In genomic region chr12:104567622-104568021, GRCm38 (mm10) we compare ENCODE assay signal across 28 mouse cellular contexts.
DNase-seq lines count a peak whose midpoint lies in the region; ATAC-seq and TF ChIP-seq lines count a peak whose summit lies in the region.
"Had no signal": no experiment of that assay in that cellular context is flagged by ENCODE, and none has a peak within 500 bp of the region (broad histone marks: within the 10 kb centered on the region; RNA-seq: fewer than 3 reads in every experiment).

No protein-coding gene starts in this region.

- no peak for TF ChIP-seq CTCF in kidney, postnatal 0 days (IDR thresholded peaks at IDR 0.05; ENCODE audit: low read depth)

- H3K36me3 ChIP-seq in kidney, postnatal 0 days (ENCODE audit: insufficient read depth, low read length): no peaks in the 10 kb centered on the region
- H3K36me3 ChIP-seq in embryonic facial prominence, embryonic 11.5 days (replicated peaks; ENCODE audit: control insufficient read depth, insufficient read depth, low read depth, low read length): no peaks in the 10 kb centered on the region
- H3K36me3 ChIP-seq: heart, embryonic 10.5 days; heart, embryonic 15.5 days; hindbrain, embryonic 12.5 days; intestine, embryonic 15.5 days; limb, embryonic 12.5 days; liver, embryonic 15.5 days had no signal

- H3K27me3 ChIP-seq in kidney, postnatal 0 days (ENCODE audit: insufficient read depth, low read length): no peaks in the 10 kb centered on the region
- no peaks in the 10 kb centered on the region for H3K27me3 ChIP-seq in embryonic facial prominence, embryonic 11.5 days (ENCODE audit: control insufficient read depth, insufficient read depth, low read length)
- H3K27me3 ChIP-seq: heart, embryonic 15.5 days; hindbrain, embryonic 12.5 days; intestine, embryonic 15.5 days; limb, embryonic 12.5 days; liver, embryonic 15.5 days; Patski had no signal

- DNase-seq in adrenal gland, postnatal 36 days: peak; percentile 8 to 10
- DNase-seq in adrenal gland, adult 18-20 months (ENCODE audit: low spot score in 2 of 2): no peak
- DNase-seq in kidney, postnatal 0 days (ENCODE audit: low spot score): peak; percentile 22
- DNase-seq in kidney, postnatal 25 days: no peak
- peak; percentile 51 for DNase-seq in embryonic facial prominence, embryonic 11.5 days (ENCODE audit: low spot score)
- DNase-seq in kidney, postnatal 4 days: peak; percentile 23 to 24
- no peak for DNase-seq in heart, postnatal 36 days
- DNase-seq: cerebellum, adult 11 months; cerebellum, adult 9-10 months; gastrocnemius, postnatal 25 days; heart, adult 11 months; lung, embryonic 14.5 days; lung, postnatal 14 days; midbrain, embryonic 14.5 days; right cerebral cortex, adult 18-20 months; spleen, adult 18-20 months; thymus, adult 2 months; thymus, postnatal 36 days had no signal

- H3K4me2 ChIP-seq in kidney, postnatal 0 days (ENCODE audit: low read length): 0 out of 2 replicates have a peak overlapping the region, but pooled peaks have one; percentile 7
- no peak overlapping the region for H3K4me2 ChIP-seq in embryonic facial prominence, embryonic 11.5 days (ENCODE audit: low read depth, low read length)
- H3K4me2 ChIP-seq: heart, embryonic 15.5 days; hindbrain, embryonic 12.5 days; intestine, embryonic 15.5 days; limb, embryonic 12.5 days; liver, embryonic 15.5 days; lung, embryonic 14.5 days had no signal

- no peak overlapping the region for H3K9ac ChIP-seq in kidney, postnatal 0 days (ENCODE audit: low read depth, low read length)
- H3K9ac ChIP-seq in embryonic facial prominence, embryonic 11.5 days (replicated peaks; ENCODE audit: low read length): no peak overlapping the region
- H3K9ac ChIP-seq: heart, embryonic 15.5 days; hindbrain, embryonic 12.5 days; intestine, embryonic 15.5 days; limb, embryonic 12.5 days; liver, embryonic 15.5 days; lung, embryonic 14.5 days had no signal

- intact Hi-C loops in heart, postnatal 36 days (cut with DNase I): no loop called here

- ATAC-seq in kidney, postnatal 0 days (replicated peaks; ENCODE audit: low FRiP score, low read depth): 0 out of 2 replicates have a peak, but pooled peaks have one; percentile 36
- ATAC-seq in embryonic facial prominence, embryonic 11.5 days (replicated peaks; ENCODE audit: insufficient number of reproducible peaks, low FRiP score, low TSS enrichment, low read depth): 0 out of 2 replicates have a peak, but pooled peaks have one; percentile 66
- ATAC-seq: forebrain, embryonic 14.5 days; hindbrain, postnatal 0 days; intestine, embryonic 15.5 days; Patski had no signal

- no peaks in the 10 kb centered on the region for H3K9me3 ChIP-seq in kidney, postnatal 0 days (replicated peaks; ENCODE audit: low read length)
- H3K9me3 ChIP-seq in embryonic facial prominence, embryonic 11.5 days (replicated peaks; ENCODE audit: control insufficient read depth, low read length): no peaks in the 10 kb centered on the region
- H3K9me3 ChIP-seq: heart, embryonic 10.5 days; heart, embryonic 15.5 days; hindbrain, embryonic 12.5 days; intestine, embryonic 15.5 days; limb, embryonic 12.5 days; liver, embryonic 15.5 days had no signal

- no peak overlapping the region for H3K27ac ChIP-seq in kidney, postnatal 0 days
- no peak overlapping the region for H3K27ac ChIP-seq in embryonic facial prominence, embryonic 11.5 days (replicated peaks; ENCODE audit: low read depth, low read length)
- H3K27ac ChIP-seq: heart, embryonic 10.5 days; heart, embryonic 15.5 days; hindbrain, embryonic 12.5 days; hindbrain, postnatal 0 days; intestine, embryonic 15.5 days; left cerebral cortex, adult 2 months; limb, embryonic 12.5 days; liver, embryonic 15.5 days had no signal

- WGBS in kidney, postnatal 0 days: 34% methylated on average over 17 of the region's 17 CpGs
- 59% methylated on average over 17 of the region's 17 CpGs for whole genome bisulfite sequencing in embryonic facial prominence, embryonic 11.5 days

- no peaks in the 10 kb centered on the region for H3K4me1 ChIP-seq in kidney, postnatal 0 days (replicated peaks; ENCODE audit: insufficient read depth, low read length)
- H3K4me1 ChIP-seq in embryonic facial prominence, embryonic 11.5 days (ENCODE audit: control insufficient read depth, insufficient read depth, low read length): no peaks in the 10 kb centered on the region
- H3K4me1 ChIP-seq: heart, embryonic 15.5 days; hindbrain, embryonic 12.5 days; intestine, embryonic 15.5 days; limb, embryonic 12.5 days; liver, embryonic 15.5 days had no signal

- no peak overlapping the region for H3K4me3 ChIP-seq in kidney, postnatal 0 days (replicated peaks; ENCODE audit: low read depth, low read length)
- H3K4me3 ChIP-seq in embryonic facial prominence, embryonic 11.5 days (ENCODE audit: low read depth, low read length): no peak overlapping the region
- H3K4me3 ChIP-seq: heart, embryonic 10.5 days; heart, embryonic 15.5 days; hindbrain, embryonic 12.5 days; intestine, embryonic 15.5 days; left cerebral cortex, adult 2 months; limb, embryonic 12.5 days; liver, embryonic 15.5 days had no signal

Comparison
In these comparisons a context has a peak if more than half of its experiments do, and no peak if none do; other contexts are left out.
1. DNase-seq: peak in adrenal gland, postnatal 36 days (2 of 2), kidney, postnatal 0 days (single experiment), embryonic facial prominence, embryonic 11.5 days (single experiment) and kidney, postnatal 4 days (2 of 2); none in adrenal gland, adult 18-20 months (0 of 2), kidney, postnatal 25 days (0 of 2) and heart, postnatal 36 days (0 of 2).